Mouse (Mus musculus) ES-Bruce4 (cell line): ENCODE results near the gene Ccdc8.

Experiments used
- CTCF ChIP-seq: IDR thresholded peaks from one replicate; pipeline ENCODE4 v1.8.1; 2011; ENCODE audit warnings: low read depth, low read length
- POLR2A ChIP-seq: IDR thresholded peaks from one replicate; pipeline ENCODE4 v1.8.1; 2011; ENCODE audit warnings: low read length; ENCODE audit not compliant: insufficient read depth

GRCm38 (mm10) chr7:17011909-17012590, 19.5 kb downstream of the Ccdc8 start:
- no peak for TF ChIP-seq POLR2A
- TF ChIP-seq CTCF, result no peak
